Mouse (Mus musculus) ES-E14 (cell line): ENCODE measurements around the gene Hist1h3d.
"Not testable (repeated sequence)": the region's sequence is repeated elsewhere in the genome, so short reads cannot be mapped to it uniquely, and the experiment has no call there.

ENCODE experiments used
- HCFC1 ChIP-seq: IDR thresholded peaks from 2 replicates; pipeline ENCODE4 v1.6.1; 2012; ENCODE audit warnings: low read length, inconsistent platforms, borderline replicate concordance; ENCODE audit not compliant: insufficient read depth
- ZNF384 ChIP-seq: IDR thresholded peaks from 2 replicates; pipeline ENCODE4 v1.6.1; 2012; ENCODE audit warnings: low read depth, low read length, inconsistent platforms

- TF ChIP-seq ZNF384, HCFC1: not testable (repeated sequence)
These were observed 33.2 kb upstream of the Hist1h3d start for GRCm38 (mm10) chr13:23542225-23542980.
